Mouse (Mus musculus) neural tube, embryonic 14.5 days (tissue): ENCODE data around the gene Ablim1. TPM values are rescaled to one million over a fixed set of nuclear protein-coding genes. Genes with fewer than 3 reads are reported as not detected.

Experiments
- ATAC-seq: fragments of 200-750 bp; cut with Nextera tagmentation; 2 replicates; pipeline ENCODE4 v1.8.0; 2017; ENCODE audit warnings: low read depth, mild to moderate bottlenecking, moderate TSS enrichment, moderate library complexity
- H3K27ac ChIP-seq: fragments of 300-500 bp; sonication (generic); 2 replicates; pipeline ENCODE4 v1.5.1; 2014; ENCODE audit warnings: low read depth, mild to moderate bottlenecking, control low read depth, low read length, moderate library complexity, mixed read lengths
- H3K27me3 ChIP-seq: fragments of 300-500 bp; sonication (generic); 2 replicates; pipeline ENCODE4 v1.6.1; 2014; ENCODE audit warnings: low read length; ENCODE audit not compliant: control insufficient read depth, insufficient read depth
- H3K36me3 ChIP-seq: fragments of 300-500 bp; sonication (generic); 2 replicates; pipeline ENCODE4 v1.6.1; 2014; ENCODE audit warnings: low read length, mixed read lengths; ENCODE audit not compliant: control insufficient read depth, insufficient read depth
- H3K4me1 ChIP-seq: fragments of 300-500 bp; sonication (generic); 2 replicates; pipeline ENCODE4 v1.6.1; 2014; ENCODE audit warnings: low read length; ENCODE audit not compliant: control insufficient read depth, insufficient read depth
- H3K4me2 ChIP-seq: fragments of 300-500 bp; sonication (generic); 2 replicates; pipeline ENCODE4 v1.6.1; 2014; ENCODE audit warnings: mild to moderate bottlenecking, low read depth, low read length, control low read depth
- H3K4me3 ChIP-seq: fragments of 300-500 bp; sonication (generic); 2 replicates; pipeline ENCODE4 v1.5.1; 2014; ENCODE audit warnings: low read depth, low read length, control low read depth, mixed read lengths
- H3K9ac ChIP-seq: fragments of 300-500 bp; sonication (generic); replicated peaks from 2 replicates; pipeline ENCODE4 v1.6.1; 2014; ENCODE audit warnings: low read depth, mild to moderate bottlenecking, control low read depth, low read length, mixed read lengths
- H3K9me3 ChIP-seq: fragments of 300-500 bp; sonication (generic); 2 replicates; pipeline ENCODE4 v1.6.1; 2016; ENCODE audit warnings: low read length; ENCODE audit not compliant: control insufficient read depth
- WGBS: fragments of 180-500 bp; shearing (Covaris S2); extraction: QIAGEN DNeasy Blood & Tissue Kit; methylation state at CpG from one replicate; pipeline ENCODE4 v1.1.7; 2014; 5-methylcytosine and 5-hydroxymethylcytosine counted together
- polyA plus RNA-seq: library from polyadenylated mRNA; unstranded; fragments of >200 nt; fragmentation: Nextera tagmentation; extraction: Ambion mirVana; gene quantifications from 2 replicates; pipeline ENCODE4 v1.2.1, GENCODE M21; 2014

The Ablim1 gene
- polyA plus RNA-seq, 1 experiment from 2014 or later = 47.4 TPM

- no peak overlapping the region for H3K4me3 ChIP-seq
- WGBS = 91% methylated on average over 4 of the region's 4 CpGs
- H3K4me2 ChIP-seq = no peak overlapping the region
- ATAC-seq = no peak
- H3K9ac ChIP-seq = no peak overlapping the region
- H3K36me3 ChIP-seq = no peaks in the 10 kb centered on the region
- no peak overlapping the region for H3K27ac ChIP-seq
- H3K27me3 ChIP-seq = no peaks in the 10 kb centered on the region
- H3K4me1 ChIP-seq = peaks cover 11% of the 10 kb centered on the region
- no peaks in the 10 kb centered on the region for H3K9me3 ChIP-seq
Observed at GRCm38 (mm10) chr19:56993763-56994162, 321.0 kb downstream of the Ablim1 start.

- peaks cover 11% of the 10 kb centered on the region for H3K4me1 ChIP-seq
- no peak overlapping the region for H3K4me3 ChIP-seq
- no peak overlapping the region for H3K27ac ChIP-seq
- H3K4me2 ChIP-seq = no peak overlapping the region
- H3K9me3 ChIP-seq = no peaks in the 10 kb centered on the region
- 82% methylated on average over 8 of the region's 8 CpGs for WGBS
- H3K9ac ChIP-seq = no peak overlapping the region
- H3K27me3 ChIP-seq = no peaks in the 10 kb centered on the region
- no peak for ATAC-seq
- H3K36me3 ChIP-seq = no peaks in the 10 kb centered on the region
Observed at GRCm38 (mm10) chr19:56992978-56993545, 321.7 kb downstream of the Ablim1 start.

GRCm38 (mm10) chr19:56990367-56991111, 324.2 kb downstream of the Ablim1 start:
- Histone ChIP-seq H3K4me3 (no peak overlapping the region), H3K27me3 (no peaks in the 10 kb centered on the region), H3K9ac (no peak overlapping the region), H3K9me3 (no peaks in the 10 kb centered on the region), H3K4me2 (no peak overlapping the region), H3K36me3 (no peaks in the 10 kb centered on the region), H3K4me1 (no peaks in the 10 kb centered on the region; the same call in 1 of the 2 replicates), H3K27ac (no peak overlapping the region)
- peak; percentile 80; the same call in 1 of the 2 replicates for ATAC-seq
- WGBS = 28% methylated on average over 14 of the region's 14 CpGs

GRCm38 (mm10) chr19:56989171-56989570, 325.5 kb downstream of the Ablim1 start:
- Histone ChIP-seq H3K9me3 (no peaks in the 10 kb centered on the region), H3K4me2 (no peak overlapping the region), H3K27me3 (no peaks in the 10 kb centered on the region), H3K27ac (no peak overlapping the region), H3K4me3 (no peak overlapping the region), H3K9ac (no peak overlapping the region), H3K4me1 (no peaks in the 10 kb centered on the region; the same call in 1 of the 2 replicates), H3K36me3 (no peaks in the 10 kb centered on the region)
- ATAC-seq = no peak
- WGBS = 64% methylated on average over 8 of the region's 8 CpGs

GRCm38 (mm10) chr19:56984229-56984628, 330.5 kb downstream of the Ablim1 start:
- ATAC-seq = no peak
- Histone ChIP-seq H3K9ac (no peak overlapping the region), H3K36me3 (no peaks in the 10 kb centered on the region), H3K27me3 (no peaks in the 10 kb centered on the region), H3K4me1 (no peaks in the 10 kb centered on the region), H3K4me2 (no peak overlapping the region), H3K4me3 (no peak overlapping the region), H3K9me3 (no peaks in the 10 kb centered on the region), H3K27ac (no peak overlapping the region)
- WGBS = 68% methylated on average over 4 of the region's 4 CpGs

GRCm38 (mm10) chr19:56983757-56984156, 331.0 kb downstream of the Ablim1 start:
- Histone ChIP-seq H3K9me3 (no peaks in the 10 kb centered on the region), H3K4me3 (no peak overlapping the region), H3K4me1 (no peaks in the 10 kb centered on the region), H3K4me2 (no peak overlapping the region), H3K27ac (no peak overlapping the region), H3K27me3 (no peaks in the 10 kb centered on the region), H3K36me3 (no peaks in the 10 kb centered on the region), H3K9ac (no peak overlapping the region)
- ATAC-seq = no peak
- WGBS = 68% methylated on average over 10 of the region's 10 CpGs

Other genes starting within 250 kb of the Ablim1 start
- 15.6 and 20.3 TPM in 2 replicates for gene Fam160b1, start 45.8 kb upstream of the Ablim1 start, polyA plus RNA-seq
- 12.3 and 14.9 TPM in 2 replicates for gene Trub1, start 138.0 kb upstream of the Ablim1 start, polyA plus RNA-seq